Mouse (Mus musculus) adrenal gland, adult 18-20 months (tissue): Measurements from ENCODE around the gene Olfr1494. TPM values are rescaled to one million over a fixed set of nuclear protein-coding genes. Genes with fewer than 3 reads are reported as not detected.

Experiments
- DNase-seq, 2 experiments: peaks; one replicate each; pipeline ENCODE4 v3.0.0; 2021 to 2022; ENCODE audit warnings: low spot score in 2 of 2
- long read RNA-seq, 2 experiments: library from polyadenylated mRNA; stranded (forward); transcript quantifications; one replicate each; pipeline ENCODE4 v2.0.0; 2021
- total RNA-seq, 2 experiments: library from RNA; stranded (reverse); gene quantifications; 1 replicate in 1 of 2; 2 replicates in 1 of 2; pipeline ENCODE4 v1.2.3; 2021

Olfr1494 gene
- not detected for total RNA-seq
- long read RNA-seq, experiment 1 = 0 reads
- long read RNA-seq, experiment 2 = 0 reads

- no peak for DNase-seq
Measured at GRCm38 (mm10) chr19:13739428-13739827, at the start of gene Olfr1494. Gene Olfr1494 (plus strand): TSS chr19:13739728.

DNA sequence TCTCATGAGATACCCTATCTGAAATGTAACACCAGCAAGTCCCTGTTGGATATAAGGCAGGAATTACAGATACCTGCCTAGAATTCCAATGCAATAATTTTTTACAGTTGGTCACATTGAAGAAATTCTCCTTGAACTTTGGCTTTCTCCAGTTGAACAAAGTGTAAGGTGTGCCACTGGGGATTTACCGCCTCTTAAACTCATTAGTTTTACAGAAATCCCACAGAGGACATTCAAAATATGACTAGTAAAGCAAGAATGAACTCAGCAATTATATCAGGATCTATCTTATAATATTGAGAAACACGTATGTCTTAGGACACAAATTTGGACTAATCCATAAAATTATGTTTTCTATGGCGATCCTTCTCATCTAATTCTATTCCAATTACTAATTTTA lies 42.6 kb upstream of the Olfr1494 start, which contains the start of gene Olfr1491:
Gene Olfr1491, plus strand, starts transcription at position 301 of the 400 bp plus-strand sequence.
- DNase-seq = no peak

DNA sequence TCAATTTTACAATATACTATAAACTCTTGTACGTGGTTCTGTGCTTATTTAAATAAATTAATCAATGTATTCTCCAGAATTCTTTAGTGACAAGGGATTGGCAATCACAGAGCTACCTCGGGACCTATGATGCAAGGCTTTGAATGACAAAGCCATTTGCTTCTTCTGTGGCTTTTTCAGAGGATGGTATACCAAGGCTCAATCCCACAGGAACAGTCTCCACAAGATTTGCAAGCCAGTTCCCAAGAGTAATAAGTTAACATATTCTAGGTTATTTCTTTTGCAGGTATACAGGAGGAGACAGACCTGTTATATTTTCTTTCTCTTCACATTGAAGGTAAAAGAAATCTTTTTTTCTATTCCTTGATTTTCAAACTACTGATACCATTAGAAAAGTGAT lies 16.6 kb upstream of the Olfr1494 start, which contains the start of gene Olfr1493-ps1:
Gene Olfr1493-ps1, plus strand, starts transcription at position 301 of the 400 bp plus-strand sequence.
- no peak for DNase-seq

- DNase-seq = no peak
Measured at GRCm38 (mm10) chr19:13749366-13749765, 9.8 kb downstream of the Olfr1494 start.

- DNase-seq = no peak
Measured at GRCm38 (mm10) chr19:13764306-13764705, 24.8 kb downstream of the Olfr1494 start, which contains the start of gene Olfr1495. Gene Olfr1495 (plus strand): TSS chr19:13764606.

GRCm38 (mm10) chr19:13768565-13769276 lies 29.2 kb downstream of the Olfr1494 start:
- DNase-seq = no peak

DNA sequence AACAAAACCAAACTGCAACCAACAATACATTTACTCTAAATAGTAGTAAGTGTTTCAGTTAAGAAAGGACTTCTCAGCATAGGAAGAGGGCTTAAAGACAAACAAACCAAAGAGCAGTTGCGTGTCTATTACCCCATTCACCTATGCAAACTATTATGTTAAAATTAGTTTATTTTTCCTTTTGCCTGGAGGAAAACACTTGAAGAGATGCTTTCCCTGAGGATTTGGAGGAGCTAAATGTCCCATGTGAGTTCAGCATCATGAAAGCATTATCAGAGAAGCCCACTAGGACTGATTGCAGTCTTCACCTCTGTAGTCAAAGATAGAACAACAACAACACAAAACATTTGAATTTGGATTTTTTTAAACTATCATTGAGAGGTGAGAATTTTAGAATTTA lies 38.0 kb downstream of the Olfr1494 start, which contains the start of gene Olfr1496:
Gene Olfr1496, plus strand, starts transcription at position 301 of the 400 bp plus-strand sequence.
- no peak for DNase-seq

DNA sequence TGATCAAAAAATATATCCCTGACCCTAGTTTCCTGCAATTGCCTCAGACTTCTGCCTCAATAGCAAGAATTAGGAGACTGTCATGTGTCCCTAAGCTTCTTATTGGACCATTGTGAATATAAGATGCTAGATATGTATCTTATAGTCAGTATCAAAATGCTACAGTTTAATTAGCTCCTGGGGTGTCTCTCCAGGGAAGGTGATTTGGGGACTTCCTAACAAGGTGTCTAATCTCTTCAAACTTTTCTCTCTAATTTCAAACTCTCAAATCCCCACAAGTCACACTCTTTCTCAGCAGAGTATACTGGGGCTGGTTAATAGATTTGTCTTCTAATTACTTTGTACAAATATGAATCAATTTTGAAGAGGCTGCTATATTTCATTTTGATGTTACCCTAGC lies 58.6 kb downstream of the Olfr1494 start, which contains the start of gene Olfr1497:
Gene Olfr1497, minus strand, starts transcription at position 101 of the 400 bp plus-strand sequence.
- no peak for DNase-seq

Other genes starting within 250 kb of the Olfr1494 start
- gene Olfr1477, start 239.2 kb upstream of the Olfr1494 start, total RNA-seq = not detected
- gene Olfr1480, start 211.8 kb upstream of the Olfr1494 start, total RNA-seq = not detected
- not detected for gene Olfr1484, start 156.2 kb upstream of the Olfr1494 start, total RNA-seq
- gene Olfr1487, start 122.4 kb upstream of the Olfr1494 start, total RNA-seq = not detected
- gene Olfr1489, start 108.1 kb upstream of the Olfr1494 start, total RNA-seq = not detected
- gene Olfr1490, start 88.6 kb upstream of the Olfr1494 start, total RNA-seq = not detected
- gene Olfr1491, start 42.5 kb upstream of the Olfr1494 start, total RNA-seq = not detected
- not detected for gene Olfr1493-ps1, start 16.4 kb upstream of the Olfr1494 start, total RNA-seq
- not detected for gene Olfr1495, start 24.9 kb downstream of the Olfr1494 start, total RNA-seq
- gene Olfr1496, start 38.1 kb downstream of the Olfr1494 start, total RNA-seq = not detected
- gene Olfr1497, start 58.5 kb downstream of the Olfr1494 start, total RNA-seq = not detected
- gene Olfr1499, start 79.7 kb downstream of the Olfr1494 start, total RNA-seq = not detected
- gene Olfr1500, start 90.8 kb downstream of the Olfr1494 start, total RNA-seq = not detected
- gene Olfr1501, start 111.0 kb downstream of the Olfr1494 start, total RNA-seq = not detected
- gene Olfr1502, start 122.1 kb downstream of the Olfr1494 start, total RNA-seq = not detected
- gene Olfr1504, start 158.2 kb downstream of the Olfr1494 start, total RNA-seq = not detected
- not detected for gene Olfr1505, start 173.8 kb downstream of the Olfr1494 start, total RNA-seq